Mouse (Mus musculus): ENCODE data around the gene Stum. TPM values are rescaled to one million over a fixed set of nuclear protein-coding genes. Genes with fewer than 3 reads are reported as not detected.
A peak's percentile ranks its signal among the peaks of the same experiment; 100 is the strongest.

Gene Stum
- polyA plus RNA-seq, 1 experiment from 2014 or later, result 1.0 TPM

- DNase-seq (ENCODE audit: low spot score) (no peak), ATAC-seq (ENCODE audit: low FRiP score) (no peak)
- Histone ChIP-seq H3K4me1 (replicated peaks; ENCODE audit: control insufficient read depth, insufficient read depth, low read length) (0 out of 2 replicates have a peak, but pooled peaks cover 2% of the 10 kb centered on the region), H3K27me3 (ENCODE audit: control insufficient read depth, insufficient read depth, low read length) (no peaks in the 10 kb centered on the region), H3K4me2 (replicated peaks; ENCODE audit: low read depth, low read length) (no peak overlapping the region), H3K36me3 (ENCODE audit: control insufficient read depth, insufficient read depth, low read length) (no peaks in the 10 kb centered on the region), H3K9me3 (ENCODE audit: control insufficient read depth, low read length) (no peaks in the 10 kb centered on the region), H3K27ac (ENCODE audit: low read depth, low read length) (no peak overlapping the region), H3K4me3 (ENCODE audit: low read depth, low read length) (no peak overlapping the region), H3K9ac (ENCODE audit: low read depth, low read length) (no peak overlapping the region)
- 76% methylated on average over 12 of the region's 12 CpGs for WGBS
These were observed 51.5 kb downstream of the Stum start for GRCm38 (mm10) chr1:180431833-180432232.

- Histone ChIP-seq H3K9ac (ENCODE audit: low read depth, low read length) (no peak overlapping the region), H3K36me3 (ENCODE audit: control insufficient read depth, insufficient read depth, low read length) (no peaks in the 10 kb centered on the region), H3K27ac (ENCODE audit: low read depth, low read length) (no peak overlapping the region), H3K27me3 (ENCODE audit: control insufficient read depth, insufficient read depth, low read length) (no peaks in the 10 kb centered on the region), H3K4me1 (replicated peaks; ENCODE audit: control insufficient read depth, insufficient read depth, low read length) (0 out of 2 replicates have a peak, but pooled peaks cover 2% of the 10 kb centered on the region), H3K9me3 (ENCODE audit: control insufficient read depth, low read length) (no peaks in the 10 kb centered on the region), H3K4me3 (ENCODE audit: low read depth, low read length) (no peak overlapping the region), H3K4me2 (replicated peaks; ENCODE audit: low read depth, low read length) (no peak overlapping the region)
- DNase-seq (ENCODE audit: low spot score) (no peak), ATAC-seq (ENCODE audit: low FRiP score) (no peak)
- 87% methylated on average over 5 of the region's 5 CpGs for WGBS
These were observed 53.5 kb downstream of the Stum start for GRCm38 (mm10) chr1:180429819-180430218.

GRCm38 (mm10) chr1:180428871-180429270 is 54.4 kb downstream of the Stum start:
- H3K4me3 ChIP-seq (ENCODE audit: low read depth, low read length), result no peak overlapping the region
- H3K4me1 ChIP-seq (replicated peaks; ENCODE audit: control insufficient read depth, insufficient read depth, low read length), result no peaks in the 10 kb centered on the region
- H3K9ac ChIP-seq (ENCODE audit: low read depth, low read length), result no peak overlapping the region
- no peaks in the 10 kb centered on the region for H3K36me3 ChIP-seq (ENCODE audit: control insufficient read depth, insufficient read depth, low read length)
- no peaks in the 10 kb centered on the region for H3K9me3 ChIP-seq (ENCODE audit: control insufficient read depth, low read length)
- 86% methylated on average over 8 of the region's 8 CpGs for WGBS
- H3K27me3 ChIP-seq (ENCODE audit: control insufficient read depth, insufficient read depth, low read length), result no peaks in the 10 kb centered on the region
- H3K27ac ChIP-seq (ENCODE audit: low read depth, low read length), result no peak overlapping the region
- DNase-seq (ENCODE audit: low spot score) (no peak), ATAC-seq (ENCODE audit: low FRiP score) (no peak)
- no peak overlapping the region for H3K4me2 ChIP-seq (replicated peaks; ENCODE audit: low read depth, low read length)

GRCm38 (mm10) chr1:180428101-180428712 is 55.1 kb downstream of the Stum start:
- H3K4me2 ChIP-seq (replicated peaks; ENCODE audit: low read depth, low read length), result no peak overlapping the region
- H3K27ac ChIP-seq (ENCODE audit: low read depth, low read length), result no peak overlapping the region
- WGBS, result 37% methylated on average over 9 of the region's 9 CpGs
- DNase-seq (ENCODE audit: low spot score) (peak; percentile 83), ATAC-seq (ENCODE audit: low FRiP score) (no peak)
- H3K36me3 ChIP-seq (ENCODE audit: control insufficient read depth, insufficient read depth, low read length), result no peaks in the 10 kb centered on the region
- no peak overlapping the region for H3K4me3 ChIP-seq (ENCODE audit: low read depth, low read length)
- no peaks in the 10 kb centered on the region for H3K27me3 ChIP-seq (ENCODE audit: control insufficient read depth, insufficient read depth, low read length)
- H3K9ac ChIP-seq (ENCODE audit: low read depth, low read length), result no peak overlapping the region
- H3K4me1 ChIP-seq (replicated peaks; ENCODE audit: control insufficient read depth, insufficient read depth, low read length), result no peaks in the 10 kb centered on the region
- H3K9me3 ChIP-seq (ENCODE audit: control insufficient read depth, low read length), result no peaks in the 10 kb centered on the region

GRCm38 (mm10) chr1:180427685-180428084 is 55.6 kb downstream of the Stum start:
- DNase-seq (ENCODE audit: low spot score) (no peak), ATAC-seq (ENCODE audit: low FRiP score) (no peak)
- no peak overlapping the region for H3K27ac ChIP-seq (ENCODE audit: low read depth, low read length)
- no peaks in the 10 kb centered on the region for H3K36me3 ChIP-seq (ENCODE audit: control insufficient read depth, insufficient read depth, low read length)
- no peaks in the 10 kb centered on the region for H3K4me1 ChIP-seq (replicated peaks; ENCODE audit: control insufficient read depth, insufficient read depth, low read length)
- H3K4me3 ChIP-seq (ENCODE audit: low read depth, low read length), result no peak overlapping the region
- no peaks in the 10 kb centered on the region for H3K27me3 ChIP-seq (ENCODE audit: control insufficient read depth, insufficient read depth, low read length)
- WGBS, result 70% methylated on average over 10 of the region's 10 CpGs
- H3K9ac ChIP-seq (ENCODE audit: low read depth, low read length), result no peak overlapping the region
- H3K9me3 ChIP-seq (ENCODE audit: control insufficient read depth, low read length), result no peaks in the 10 kb centered on the region
- H3K4me2 ChIP-seq (replicated peaks; ENCODE audit: low read depth, low read length), result no peak overlapping the region

GRCm38 (mm10) chr1:180426405-180426804 is 56.9 kb downstream of the Stum start:
- WGBS, result 84% methylated on average over 6 of the region's 6 CpGs
- no peaks in the 10 kb centered on the region for H3K27me3 ChIP-seq (ENCODE audit: control insufficient read depth, insufficient read depth, low read length)

GRCm38 (mm10) chr1:180423931-180424330 is 59.4 kb downstream of the Stum start:
- H3K36me3 ChIP-seq (ENCODE audit: control insufficient read depth, insufficient read depth, low read length), result no peaks in the 10 kb centered on the region
- no peak overlapping the region for H3K27ac ChIP-seq (ENCODE audit: low read depth, low read length)
- H3K4me1 ChIP-seq (replicated peaks; ENCODE audit: control insufficient read depth, insufficient read depth, low read length), result peaks cover 5% of the 10 kb centered on the region; the same call in 1 of the 2 replicates
- ATAC-seq (ENCODE audit: low FRiP score), result no peak
- H3K9ac ChIP-seq (ENCODE audit: low read depth, low read length), result no peak overlapping the region
- no peak overlapping the region for H3K4me3 ChIP-seq (ENCODE audit: low read depth, low read length)
- H3K9me3 ChIP-seq (ENCODE audit: control insufficient read depth, low read length), result no peaks in the 10 kb centered on the region
- DNase-seq (ENCODE audit: low spot score), result no peak
- 84% methylated on average over 3 of the region's 3 CpGs for WGBS
- H3K27me3 ChIP-seq (ENCODE audit: control insufficient read depth, insufficient read depth, low read length), result no peaks in the 10 kb centered on the region
- no peak overlapping the region for H3K4me2 ChIP-seq (replicated peaks; ENCODE audit: low read depth, low read length)

More at GRCm38 (mm10) chr1:180426405-180426804, 56.9 kb downstream of the Stum start:
- no peaks in the 10 kb centered on the region for H3K9me3 ChIP-seq (ENCODE audit: control insufficient read depth, low read length)
- no peak overlapping the region for H3K27ac ChIP-seq (ENCODE audit: low read depth, low read length)
- ATAC-seq (ENCODE audit: low FRiP score) (no peak), DNase-seq (ENCODE audit: low spot score) (no peak)
- no peak overlapping the region for H3K4me3 ChIP-seq (ENCODE audit: low read depth, low read length)
- no peak overlapping the region for H3K4me2 ChIP-seq (replicated peaks; ENCODE audit: low read depth, low read length)
- no peak overlapping the region for H3K9ac ChIP-seq (ENCODE audit: low read depth, low read length)
- H3K4me1 ChIP-seq (replicated peaks; ENCODE audit: control insufficient read depth, insufficient read depth, low read length), result no peaks in the 10 kb centered on the region
- no peaks in the 10 kb centered on the region for H3K36me3 ChIP-seq (ENCODE audit: control insufficient read depth, insufficient read depth, low read length)

GRCm38 (mm10) chr1:180423008-180423639 is 60.2 kb downstream of the Stum start:
- H3K4me2 ChIP-seq (replicated peaks; ENCODE audit: low read depth, low read length), result no peak overlapping the region
- no peaks in the 10 kb centered on the region for H3K27me3 ChIP-seq (ENCODE audit: control insufficient read depth, insufficient read depth, low read length)
- DNase-seq (ENCODE audit: low spot score), result no peak
- H3K36me3 ChIP-seq (ENCODE audit: control insufficient read depth, insufficient read depth, low read length), result no peaks in the 10 kb centered on the region
- H3K4me1 ChIP-seq (replicated peaks; ENCODE audit: control insufficient read depth, insufficient read depth, low read length), result peaks cover 5% of the 10 kb centered on the region; the same call in 1 of the 2 replicates
- H3K9ac ChIP-seq (ENCODE audit: low read depth, low read length), result no peak overlapping the region
- H3K27ac ChIP-seq (ENCODE audit: low read depth, low read length), result no peak overlapping the region
- 51% methylated on average over 16 of the region's 16 CpGs for WGBS
- H3K9me3 ChIP-seq (ENCODE audit: control insufficient read depth, low read length), result no peaks in the 10 kb centered on the region
- no peak overlapping the region for H3K4me3 ChIP-seq (ENCODE audit: low read depth, low read length)
- no peak for ATAC-seq (ENCODE audit: low FRiP score)

Measured in hindbrain, embryonic 11.5 days (tissue).